Mouse (Mus musculus): ENCODE measurements around the gene Atp1a1.

Atp1a1 gene

DNA sequence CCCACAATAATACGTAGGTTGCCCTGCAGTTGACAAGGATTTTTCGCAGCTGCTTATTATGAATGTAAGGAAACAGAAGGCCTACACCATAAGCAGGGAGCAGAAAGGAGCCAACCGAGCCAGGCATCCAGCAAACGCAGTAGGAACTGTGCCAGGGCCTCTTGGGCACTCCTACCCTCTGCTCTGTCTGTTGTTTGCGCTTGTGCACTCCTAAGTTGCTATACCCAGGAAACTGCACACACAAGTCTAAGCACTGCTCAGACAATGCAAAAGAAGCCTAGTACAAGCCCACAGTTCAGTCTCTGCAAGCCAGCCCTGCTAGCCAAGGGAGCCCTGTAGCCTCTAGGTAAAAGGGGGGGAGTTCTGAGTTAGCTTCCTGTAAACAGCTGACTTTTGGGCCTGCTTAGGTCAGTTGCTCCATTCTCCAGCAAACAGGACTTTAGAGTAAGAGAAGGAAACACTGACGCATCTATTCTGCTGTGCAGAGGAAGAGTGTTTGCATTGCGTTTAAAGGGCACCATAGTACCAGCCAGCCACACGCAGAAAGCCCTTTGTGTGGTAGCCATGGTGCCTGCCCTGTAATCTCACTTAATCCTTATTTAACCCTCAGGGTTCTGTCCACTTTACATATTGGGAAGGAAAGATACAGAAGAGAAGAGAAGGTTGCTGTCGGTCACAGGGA, 43.5 kb downstream of the Atp1a1 start:
- in situ Hi-C loops (cut with MboI, MseI), result no loop called here

DNA sequence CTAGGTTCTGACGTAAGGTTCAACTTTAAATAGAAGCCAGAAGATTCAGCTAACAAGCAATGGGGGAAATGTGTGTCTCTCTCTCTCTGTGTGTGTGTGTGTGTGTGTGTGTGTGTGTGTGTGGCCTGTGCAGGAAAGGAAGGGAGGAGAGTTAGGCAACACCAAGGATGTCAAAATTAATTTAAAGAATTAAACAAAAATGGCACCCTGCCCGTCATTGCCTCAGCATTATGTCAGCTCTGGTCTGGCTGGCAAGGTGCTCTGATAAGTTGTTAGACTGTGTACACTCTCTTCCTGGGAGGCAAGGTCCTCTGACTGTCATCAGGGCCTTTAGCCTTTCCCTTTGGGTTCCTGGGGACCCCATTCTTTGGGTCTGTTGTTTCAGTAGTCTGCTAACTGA, 47.8 kb downstream of the Atp1a1 start:
- in situ Hi-C loops (cut with MboI, MseI), result no loop called here

GRCm38 (mm10) chr3:101552621-101553620, 51.6 kb downstream of the Atp1a1 start:
- in situ Hi-C loops (cut with MboI, MseI), result no loop called here

GRCm38 (mm10) chr3:101551457-101552230, 52.8 kb downstream of the Atp1a1 start:
- in situ Hi-C loops (cut with MboI, MseI), result no loop called here

GRCm38 (mm10) chr3:101549749-101550148, 54.7 kb downstream of the Atp1a1 start:
- in situ Hi-C loops (cut with MboI, MseI), result no loop called here

GRCm38 (mm10) chr3:101544116-101544515, 60.4 kb downstream of the Atp1a1 start:
- in situ Hi-C loops (cut with MboI, MseI), result no loop called here

- in situ Hi-C loops (cut with MboI, MseI), result no loop called here
These were observed 62.9 kb downstream of the Atp1a1 start for GRCm38 (mm10) chr3:101541571-101541970.

DNA sequence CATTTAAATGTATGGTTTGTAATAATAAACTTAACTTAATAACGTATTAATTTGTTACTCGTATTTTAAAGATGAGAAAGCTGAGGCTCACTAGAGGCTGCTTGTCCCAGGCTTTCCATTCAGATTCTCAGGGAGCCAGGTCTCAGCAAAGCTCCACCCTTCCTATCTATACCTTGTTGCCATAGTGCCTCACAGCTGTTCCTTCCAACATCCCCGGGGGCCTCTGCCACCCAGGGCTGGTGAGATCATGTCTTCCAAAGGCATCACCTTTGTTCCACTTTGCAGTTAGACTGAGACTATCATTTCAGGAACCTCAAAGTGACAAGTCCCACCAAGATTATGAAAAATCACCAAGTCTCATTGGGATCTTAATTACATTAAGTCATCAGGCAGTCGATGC, 63.9 kb downstream of the Atp1a1 start:
- in situ Hi-C loops (cut with MboI, MseI), result no loop called here

GRCm38 (mm10) chr3:101536322-101536721, 68.2 kb downstream of the Atp1a1 start:
- in situ Hi-C loops (cut with MboI, MseI), result no loop called here

GRCm38 (mm10) chr3:101534311-101534710, 70.2 kb downstream of the Atp1a1 start:
- in situ Hi-C loops (cut with MboI, MseI), result no loop called here

DNA sequence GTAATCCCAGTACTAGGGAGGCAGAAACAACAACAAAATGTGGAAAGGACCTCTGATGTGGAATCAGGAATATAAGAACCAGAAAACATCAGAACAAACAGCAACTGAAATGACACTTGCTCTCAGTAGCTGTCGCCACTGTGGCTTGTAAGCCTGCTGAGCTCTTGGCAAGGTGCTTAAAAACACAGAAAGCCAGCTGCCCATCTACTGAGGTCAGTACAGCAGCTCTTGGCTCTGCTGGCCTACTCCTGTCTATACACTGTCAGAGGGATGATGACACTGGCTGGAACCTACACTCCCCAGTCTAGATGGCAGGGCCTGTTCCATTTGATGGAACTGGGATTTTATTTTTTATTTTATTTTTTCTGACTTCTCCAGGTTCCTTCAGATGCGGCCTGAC, 71.1 kb downstream of the Atp1a1 start:
- in situ Hi-C loops (cut with MboI, MseI), result no loop called here

- in situ Hi-C loops (cut with MboI, MseI), result no loop called here
These were observed 73.6 kb downstream of the Atp1a1 start for GRCm38 (mm10) chr3:101530928-101531327.

GRCm38 (mm10) chr3:101528900-101529594, 75.4 kb downstream of the Atp1a1 start:
- in situ Hi-C loops (cut with MboI, MseI), result no loop called here

- in situ Hi-C loops (cut with MboI, MseI), result no loop called here
These were observed 76.2 kb downstream of the Atp1a1 start for GRCm38 (mm10) chr3:101528157-101528899.

DNA sequence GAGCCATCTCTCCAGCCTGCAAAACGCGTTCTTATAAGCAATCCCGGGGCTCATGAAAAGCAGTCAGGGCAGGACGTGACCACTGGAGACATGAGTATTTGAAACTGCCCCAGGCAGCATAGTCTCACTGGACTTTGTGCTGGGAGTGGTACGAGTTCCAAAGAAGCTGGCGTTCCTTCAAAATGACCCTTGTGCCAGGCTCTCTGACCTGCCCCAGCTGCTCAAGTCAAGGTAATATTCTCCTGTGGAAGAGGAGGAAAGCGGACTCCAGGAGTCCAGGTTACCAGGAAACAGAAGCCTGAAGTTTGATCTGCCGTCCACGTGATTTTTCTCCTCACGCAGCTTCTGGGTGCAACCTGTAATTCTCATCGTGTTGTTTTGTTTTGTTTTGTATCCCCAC, 77.9 kb downstream of the Atp1a1 start:
- in situ Hi-C loops (cut with MboI, MseI), result no loop called here
